Mouse (Mus musculus) forebrain, embryonic 15.5 days (tissue): ENCODE measurements around the gene Bad. TPM values are rescaled to one million over a fixed set of nuclear protein-coding genes. Genes with fewer than 3 reads are reported as not detected.

Experiments
- ATAC-seq: fragments of 200-750 bp; cut with Nextera tagmentation; replicated peaks from 2 replicates; pipeline ENCODE4 v1.8.0; 2017; ENCODE audit warnings: mild to moderate bottlenecking, moderate TSS enrichment, moderate library complexity
- H3K27ac ChIP-seq: fragments of 300-500 bp; sonication (generic); replicated peaks from 2 replicates; pipeline ENCODE4 v1.5.1; 2015; ENCODE audit warnings: mild to moderate bottlenecking, inconsistent platforms
- H3K27me3 ChIP-seq: fragments of 300-500 bp; sonication (generic); 2 replicates; pipeline ENCODE4 v1.6.1; 2015; ENCODE audit warnings: inconsistent platforms
- H3K36me3 ChIP-seq: fragments of 300-500 bp; sonication (generic); 2 replicates; pipeline ENCODE4 v1.6.1; 2015; ENCODE audit warnings: mild to moderate bottlenecking, inconsistent platforms
- H3K4me1 ChIP-seq: fragments of 300-500 bp; sonication (generic); 2 replicates; pipeline ENCODE4 v1.6.1; 2015; ENCODE audit warnings: inconsistent platforms
- H3K4me2 ChIP-seq: fragments of 300-500 bp; sonication (generic); replicated peaks from 2 replicates; pipeline ENCODE4 v1.6.1; 2015; ENCODE audit warnings: mild to moderate bottlenecking, inconsistent platforms
- H3K4me3 ChIP-seq: fragments of 300-500 bp; sonication (generic); 2 replicates; pipeline ENCODE4 v1.5.1; 2015; ENCODE audit warnings: mild to moderate bottlenecking, inconsistent platforms
- H3K9ac ChIP-seq: fragments of 300-500 bp; sonication (generic); replicated peaks from 2 replicates; pipeline ENCODE4 v1.6.1; 2015; ENCODE audit warnings: mild to moderate bottlenecking, inconsistent platforms
- H3K9me3 ChIP-seq: fragments of 300-500 bp; sonication (generic); 2 replicates; pipeline ENCODE4 v1.6.1; 2016; ENCODE audit warnings: inconsistent platforms
- WGBS: fragments of 180-500 bp; shearing (Covaris S2); methylation state at CpG from one replicate; pipeline ENCODE4 v1.1.7; 2015; ENCODE audit warnings: mixed read lengths; 5-methylcytosine and 5-hydroxymethylcytosine counted together
- microRNA-seq: library from miRNA; unstranded; fragments of <30 nt; microRNA quantifications from one replicate; pipeline ENCODE4, GENCODE M21; 2016
- polyA plus RNA-seq: library from polyadenylated mRNA; unstranded; fragments of >200 nt; fragmentation: Nextera tagmentation; extraction: Ambion mirVana; gene quantifications from 2 replicates; pipeline ENCODE4 v1.2.1, GENCODE M21; 2015

Bad gene
- polyA plus RNA-seq, 1 experiment from 2014 or later, result 83.7 TPM

DNA sequence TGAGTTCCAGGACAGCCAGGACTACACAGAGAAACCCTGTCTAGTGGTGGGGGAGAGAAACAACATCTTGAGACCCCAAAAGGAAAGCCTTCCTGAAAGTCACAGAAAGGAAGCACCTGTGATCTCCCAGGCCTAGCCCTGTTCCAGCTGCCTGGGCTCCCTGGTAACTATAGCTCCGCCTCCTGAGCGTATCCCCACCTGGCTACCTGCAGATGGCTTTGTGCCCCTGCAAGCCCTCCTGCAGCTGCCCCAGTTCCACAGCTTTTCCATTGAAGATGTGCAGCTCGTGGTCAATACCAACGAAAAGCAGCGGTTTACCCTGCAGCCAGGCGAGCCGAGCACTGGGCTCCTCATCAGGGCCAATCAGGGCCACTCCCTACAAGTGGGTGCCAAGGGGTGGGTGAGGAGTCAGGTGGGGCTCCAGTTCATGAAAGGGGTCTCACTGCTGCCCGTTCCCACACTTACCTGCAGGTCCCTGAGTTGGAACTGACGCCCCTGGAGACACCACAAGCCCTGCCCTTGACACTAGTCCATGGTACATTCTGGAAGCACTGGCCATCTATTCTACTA is 56.1 kb downstream of the Bad start:
- H3K4me2 ChIP-seq, result no peak overlapping the region
- WGBS, result 75% methylated on average over 9 of the region's 9 CpGs
- no peak overlapping the region for H3K4me3 ChIP-seq
- no peak overlapping the region for H3K27ac ChIP-seq
- 0 out of 2 replicates have a peak, but pooled peaks cover 9% of the 10 kb centered on the region for H3K36me3 ChIP-seq
- peaks cover 32% of the 10 kb centered on the region for H3K4me1 ChIP-seq
- no peak for ATAC-seq
- H3K27me3 ChIP-seq, result no peaks in the 10 kb centered on the region
- no peaks in the 10 kb centered on the region for H3K9me3 ChIP-seq
- no peak overlapping the region for H3K9ac ChIP-seq

- Histone ChIP-seq H3K27ac (no peak overlapping the region), H3K4me3 (no peak overlapping the region), H3K4me2 (no peak overlapping the region), H3K36me3 (0 out of 2 replicates have a peak, but pooled peaks cover 9% of the 10 kb centered on the region), H3K27me3 (no peaks in the 10 kb centered on the region), H3K4me1 (peaks cover 25% of the 10 kb centered on the region), H3K9ac (no peak overlapping the region), H3K9me3 (no peaks in the 10 kb centered on the region)
- WGBS, result 91% methylated on average over 19 of the region's 19 CpGs
- ATAC-seq, result no peak
Observed at GRCm38 (mm10) chr19:6999360-7000063, 57.9 kb downstream of the Bad start.

Small RNA genes lying within 50 kb of the gene (microRNA-seq; reads per million reads assigned to microRNA genes)
- gene Mir6990, result 2.4 reads per million, percentile 3 among the genes with 10 or more reads in this experiment

Other genes starting within 250 kb of the Bad start
- gene Rps6ka4, start 101.2 kb upstream of the Bad start, polyA plus RNA-seq, result 7.1 and 7.7 TPM in 2 replicates
- 0.40 and 0.71 TPM in 2 replicates for gene Ccdc88b, start 83.7 kb upstream of the Bad start, polyA plus RNA-seq
- gene Trmt112, start 32.2 kb upstream of the Bad start, polyA plus RNA-seq, result 116 and 125 TPM in 2 replicates
- gene Prdx5, start 31.8 kb upstream of the Bad start, polyA plus RNA-seq, result 231 and 241 TPM in 2 replicates
- 20.3 and 21.2 TPM in 2 replicates for gene Esrra, start 20.0 kb upstream of the Bad start, polyA plus RNA-seq
- 0.85 and 0.96 TPM in 2 replicates for gene Catsperz, start 16.5 kb upstream of the Bad start, polyA plus RNA-seq
- 1.4 and 1.8 TPM in 2 replicates for gene Kcnk4, start 7.3 kb upstream of the Bad start, polyA plus RNA-seq
- gene Gpr137, start 619 bp downstream of the Bad start, polyA plus RNA-seq, result 48.0 and 48.2 TPM in 2 replicates
- 263 and 289 TPM in 2 replicates for gene Ppp1r14b, start 33.1 kb downstream of the Bad start, polyA plus RNA-seq
- 11.2 and 11.5 TPM in 2 replicates for gene Plcb3, start 34.6 kb downstream of the Bad start, polyA plus RNA-seq
- gene Fkbp2, start 38.6 kb downstream of the Bad start, polyA plus RNA-seq, result 83.7 and 90.9 TPM in 2 replicates
- gene Vegfb, start 45.8 kb downstream of the Bad start, polyA plus RNA-seq, result 41.0 and 46.7 TPM in 2 replicates
- gene Dnajc4, start 50.7 kb downstream of the Bad start, polyA plus RNA-seq, result 20.3 and 22.8 TPM in 2 replicates
- gene Nudt22, start 54.3 kb downstream of the Bad start, polyA plus RNA-seq, result 18.1 and 18.2 TPM in 2 replicates
- 14.8 and 16.0 TPM in 2 replicates for gene Trpt1, start 54.3 kb downstream of the Bad start, polyA plus RNA-seq
- 3.6 and 3.7 TPM in 2 replicates for gene Fermt3, start 77.6 kb downstream of the Bad start, polyA plus RNA-seq
- 243 and 245 TPM in 2 replicates for gene Stip1, start 98.1 kb downstream of the Bad start, polyA plus RNA-seq
- gene Macrod1, start 114.9 kb downstream of the Bad start, polyA plus RNA-seq, result 5.8 and 6.0 TPM in 2 replicates
- gene Flrt1, start 163.9 kb downstream of the Bad start, polyA plus RNA-seq, result 14.9 and 18.9 TPM in 2 replicates